Mouse (Mus musculus): ENCODE data around the gene Cyp4f17.
A peak's percentile ranks its signal among the peaks of the same experiment; 100 is the strongest.

The Cyp4f17 gene

DNA sequence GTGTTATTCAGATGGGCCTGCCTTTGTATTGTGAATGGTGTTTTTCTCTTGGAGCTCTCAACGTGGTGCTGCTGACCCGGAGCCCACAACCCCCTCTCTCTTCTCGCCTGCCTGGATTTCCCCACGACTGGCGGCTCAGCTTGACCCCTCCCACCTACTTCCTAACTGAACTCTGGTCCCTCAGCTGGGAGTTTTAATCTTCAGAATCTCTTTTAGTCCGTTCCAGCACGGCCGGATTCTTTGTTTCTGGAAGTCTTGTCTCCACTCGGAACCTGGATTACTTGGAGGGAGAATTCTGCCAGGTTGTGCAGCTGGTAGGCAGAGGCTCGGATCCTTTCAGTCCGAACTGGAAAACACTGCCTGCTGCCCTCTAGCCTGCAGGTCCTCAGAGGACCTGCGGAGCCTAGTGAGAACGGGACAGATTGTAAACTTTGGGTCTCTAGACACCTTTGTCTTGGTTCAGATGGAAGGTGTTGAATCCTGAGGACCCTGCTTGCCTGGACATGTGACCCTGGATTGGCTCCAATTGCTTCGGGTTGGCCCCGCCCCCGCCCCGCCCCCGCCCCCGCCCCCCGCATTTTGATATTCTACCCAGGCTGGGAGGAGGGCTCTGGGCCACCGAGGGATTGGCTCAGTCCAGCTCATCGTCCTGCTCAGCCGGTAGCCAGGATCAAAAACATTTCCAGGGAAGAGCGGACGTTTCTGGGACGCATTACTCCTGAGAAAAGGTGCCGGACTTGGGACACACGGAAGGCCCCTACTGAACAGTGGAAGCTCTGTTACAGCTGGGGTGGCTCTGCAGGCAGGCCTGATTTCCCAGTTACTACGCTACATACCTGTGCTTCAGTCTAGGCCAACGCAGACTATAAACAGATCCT, at the start of gene Cyp4f17:
Gene Cyp4f17 (plus strand): TSS at position 200 of the 878 bp plus-strand sequence.
- DNase-seq (ENCODE audit: inconsistent age in 2 of 2, low spot score in 1 of 2), result peak; percentile 62 to 85

DNA sequence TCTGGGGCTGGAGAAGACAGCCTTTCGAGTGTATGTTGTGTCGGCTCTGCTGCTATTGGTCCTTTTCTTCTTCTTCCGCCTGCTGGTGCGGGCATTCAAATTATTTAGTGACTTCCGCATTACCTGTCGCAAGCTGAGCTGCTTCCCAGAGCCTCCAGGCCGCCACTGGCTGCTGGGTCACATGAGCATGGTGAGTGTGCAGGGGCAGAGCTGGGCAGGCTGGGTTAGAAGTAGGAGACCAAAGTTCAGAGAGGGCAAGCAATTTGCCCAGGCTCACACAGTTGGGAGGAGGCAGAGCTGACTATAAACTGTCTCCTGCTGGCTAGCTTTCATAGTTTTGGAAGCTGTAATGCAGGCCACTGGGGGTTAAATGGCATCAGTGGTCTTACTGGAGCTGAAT, 37.4 kb upstream of the Cyp4f17 start:
- no peak for DNase-seq (ENCODE audit: inconsistent age in 2 of 2, low spot score in 1 of 2)

DNA sequence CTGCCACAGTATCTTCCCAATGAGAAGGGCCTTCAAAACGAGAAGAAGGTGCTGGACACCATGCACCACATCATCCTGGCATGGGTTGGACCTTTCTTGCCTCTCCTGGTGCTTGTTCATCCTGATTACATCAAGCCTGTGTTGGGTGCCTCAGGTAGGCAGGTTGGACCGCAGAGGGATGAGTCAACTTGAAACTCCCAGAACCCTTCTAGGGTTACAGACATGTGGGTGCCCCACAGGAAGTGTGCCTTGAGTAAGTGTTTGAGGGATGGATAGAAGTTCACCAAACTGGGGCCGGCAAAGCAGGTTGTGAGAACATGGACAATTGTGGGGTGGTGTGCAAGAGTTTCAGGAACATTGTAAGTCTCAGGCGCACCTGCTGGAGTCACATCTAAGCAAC, 35.1 kb upstream of the Cyp4f17 start:
- no peak for DNase-seq (ENCODE audit: inconsistent age in 2 of 2, low spot score in 1 of 2)

DNA sequence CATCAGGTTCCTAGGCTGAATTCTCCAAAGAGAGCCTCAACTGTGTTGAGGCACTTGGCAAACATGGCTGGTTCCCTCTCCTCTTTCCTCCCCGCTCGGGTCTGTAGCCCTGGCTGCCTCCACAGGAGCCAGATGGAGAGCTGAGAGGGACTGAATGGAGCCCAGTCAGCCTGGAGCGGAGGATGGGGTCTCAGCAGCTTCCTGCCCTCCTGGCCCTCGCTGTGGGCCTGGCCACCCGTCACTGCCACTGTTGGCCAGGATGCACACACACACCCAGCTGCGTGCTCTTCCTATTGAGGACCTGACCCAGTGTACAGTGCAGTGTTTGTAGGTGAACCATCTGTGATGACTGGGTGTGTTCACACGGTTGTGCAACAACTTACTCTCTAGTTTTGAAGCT, 33.7 kb upstream of the Cyp4f17 start:
- DNase-seq (ENCODE audit: inconsistent age in 2 of 2, low spot score in 1 of 2), result no peak

DNA sequence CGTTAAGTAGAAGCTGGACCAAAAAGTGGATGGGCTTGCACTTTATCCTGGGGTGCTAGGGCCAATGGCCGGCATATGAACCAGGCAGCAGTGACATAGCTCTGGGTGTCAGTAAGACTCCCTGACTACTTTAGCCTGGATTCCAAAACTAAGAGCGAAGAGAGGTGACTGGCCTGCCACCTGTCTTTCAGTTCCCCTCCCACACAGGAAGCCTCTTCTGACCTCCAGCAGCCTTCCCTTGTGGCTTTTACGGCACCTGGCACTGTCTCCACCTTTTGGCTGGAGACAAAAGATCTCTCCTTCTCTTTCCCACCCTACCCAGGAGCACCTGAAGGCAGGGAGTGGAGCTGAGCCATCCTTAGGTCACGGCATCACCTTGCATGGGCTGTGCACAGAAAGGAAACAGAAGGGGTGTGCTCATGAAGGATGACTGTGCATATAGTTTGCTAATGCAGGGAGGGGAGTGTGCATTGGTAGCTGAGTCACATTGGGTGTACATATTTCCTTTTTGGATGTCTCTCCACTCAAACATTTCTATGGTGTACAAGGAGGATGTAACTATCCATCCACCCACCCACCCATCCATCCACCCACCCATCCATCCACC, 30.8 kb upstream of the Cyp4f17 start:
- no peak for DNase-seq (ENCODE audit: inconsistent age in 2 of 2, low spot score in 1 of 2)

DNA sequence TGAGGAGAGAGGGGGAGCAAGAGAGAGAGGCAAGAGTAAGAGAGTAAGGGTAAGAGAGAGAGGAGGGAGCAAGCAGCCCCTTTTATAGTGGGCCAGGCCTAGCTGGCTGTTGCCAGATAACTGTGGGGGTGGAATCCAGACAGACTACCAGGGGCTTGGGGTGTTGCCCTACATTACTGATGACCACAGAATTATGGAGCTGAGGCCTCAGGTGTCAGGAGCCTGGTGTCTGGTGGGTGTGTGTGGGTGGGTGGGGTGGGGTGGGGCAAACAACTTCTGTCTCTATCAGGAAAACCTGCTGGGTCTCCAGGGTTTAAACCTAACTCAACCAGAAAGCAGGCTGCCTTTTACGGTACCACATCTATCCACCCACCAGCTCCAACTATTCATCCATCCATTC, 28.6 kb upstream of the Cyp4f17 start:
- DNase-seq (ENCODE audit: inconsistent age in 2 of 2, low spot score in 1 of 2), result no peak

DNA sequence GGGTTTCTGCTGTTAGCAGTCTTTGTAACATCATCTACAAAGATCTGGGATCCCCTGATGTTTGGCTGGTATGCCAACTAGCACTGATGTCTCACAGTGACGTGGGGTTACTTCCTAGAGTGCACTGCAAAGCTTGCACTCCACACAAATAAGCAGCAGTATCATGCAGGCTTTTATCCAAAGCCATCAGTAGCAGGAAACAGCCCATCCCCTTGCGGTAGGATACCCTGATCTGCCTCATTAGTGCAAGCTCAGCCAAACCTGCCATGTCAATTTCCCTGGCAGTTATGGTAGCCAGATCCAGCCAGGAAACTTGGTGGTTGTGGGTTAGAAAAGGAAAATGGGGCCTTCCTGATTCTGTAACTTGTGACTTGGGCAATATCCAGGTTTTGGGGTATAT, 27.1 kb upstream of the Cyp4f17 start:
- DNase-seq (ENCODE audit: inconsistent age in 2 of 2, low spot score in 1 of 2), result no peak

DNA sequence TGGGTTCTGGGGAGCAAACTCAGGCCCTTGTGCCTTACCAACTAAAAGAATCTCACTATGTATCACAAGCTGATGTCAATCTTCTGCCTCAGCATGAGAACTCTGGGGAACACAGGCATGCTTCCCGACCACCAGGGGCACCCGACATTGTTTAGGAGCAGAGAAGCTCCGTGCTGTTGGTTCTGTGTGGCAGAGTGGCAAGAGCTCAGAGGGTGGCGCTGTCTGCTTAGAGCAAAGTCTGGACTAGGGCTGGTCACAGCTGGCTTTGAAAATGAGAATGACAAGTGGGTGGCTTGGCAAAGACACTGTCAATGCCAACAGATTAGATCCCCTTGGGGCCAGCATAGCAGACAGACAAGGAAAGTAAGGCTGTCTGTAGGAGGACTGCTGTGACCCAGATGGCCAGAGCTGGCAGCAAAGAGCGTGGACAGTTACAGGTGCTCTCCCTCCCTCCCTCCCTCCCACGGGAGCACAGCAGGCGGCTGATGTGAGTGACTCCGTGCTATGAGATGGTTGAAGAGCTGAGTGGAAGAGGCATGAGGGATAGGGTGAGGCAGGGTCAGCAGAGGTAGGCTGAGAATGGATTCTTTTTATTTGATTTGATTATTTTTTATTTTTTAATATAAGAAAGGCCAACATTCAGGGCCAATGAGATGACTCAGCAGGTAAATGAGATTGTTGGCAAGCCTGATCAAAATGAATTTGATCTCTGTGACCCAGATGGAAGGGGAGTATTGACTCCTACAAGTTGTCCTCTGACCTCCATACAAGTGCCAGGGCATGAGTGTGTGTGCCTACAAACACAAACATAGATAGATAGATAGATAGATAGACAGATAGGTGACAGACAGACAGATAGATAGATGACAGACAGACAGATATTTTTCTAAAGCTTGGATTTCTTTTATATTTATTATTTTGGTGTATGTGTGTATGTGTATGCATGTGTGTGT, 26.0 kb upstream of the Cyp4f17 start:
- peak; percentile 23 to 65 for DNase-seq (ENCODE audit: inconsistent age in 2 of 2, low spot score in 1 of 2)

DNA sequence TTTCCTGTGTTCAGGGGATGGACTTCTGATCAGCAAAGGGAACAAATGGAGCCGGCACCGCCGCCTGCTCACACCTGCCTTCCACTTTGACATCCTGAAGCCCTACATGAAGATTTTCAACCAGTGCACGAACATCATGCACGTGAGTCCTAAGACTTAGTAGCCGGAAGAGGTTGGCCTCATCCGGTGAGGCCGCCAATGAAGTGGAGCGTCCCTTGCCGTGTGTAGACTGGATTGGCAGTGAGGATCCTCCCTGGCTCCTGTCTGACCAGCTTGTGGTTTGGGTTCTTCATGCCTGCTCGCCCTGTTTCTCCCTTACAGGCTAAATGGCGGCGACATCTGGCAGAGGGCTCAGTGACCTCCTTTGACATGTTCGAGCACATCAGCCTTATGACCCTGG, 24.1 kb upstream of the Cyp4f17 start:
- DNase-seq (ENCODE audit: inconsistent age in 2 of 2, low spot score in 1 of 2), result no peak

DNA sequence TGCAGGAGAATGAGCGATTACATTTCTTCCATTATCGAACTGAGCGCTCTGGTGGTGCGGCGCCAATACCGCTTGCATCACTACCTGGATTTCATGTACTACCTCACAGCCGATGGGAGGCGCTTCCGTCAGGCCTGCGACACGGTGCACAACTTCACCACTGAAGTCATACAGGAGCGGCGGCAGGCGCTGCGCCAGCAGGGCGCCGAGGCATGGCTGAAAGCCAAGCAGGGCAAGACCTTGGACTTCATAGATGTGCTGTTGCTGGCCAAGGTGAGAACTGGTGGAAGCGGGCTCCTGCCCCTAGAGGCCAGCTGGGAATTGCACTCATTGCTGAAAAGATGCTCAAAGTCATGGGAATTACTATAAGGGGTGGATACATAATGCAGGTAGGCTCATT, 22.6 kb upstream of the Cyp4f17 start:
- peak; percentile 94 to 98 for DNase-seq (ENCODE audit: inconsistent age in 2 of 2, low spot score in 1 of 2)

DNA sequence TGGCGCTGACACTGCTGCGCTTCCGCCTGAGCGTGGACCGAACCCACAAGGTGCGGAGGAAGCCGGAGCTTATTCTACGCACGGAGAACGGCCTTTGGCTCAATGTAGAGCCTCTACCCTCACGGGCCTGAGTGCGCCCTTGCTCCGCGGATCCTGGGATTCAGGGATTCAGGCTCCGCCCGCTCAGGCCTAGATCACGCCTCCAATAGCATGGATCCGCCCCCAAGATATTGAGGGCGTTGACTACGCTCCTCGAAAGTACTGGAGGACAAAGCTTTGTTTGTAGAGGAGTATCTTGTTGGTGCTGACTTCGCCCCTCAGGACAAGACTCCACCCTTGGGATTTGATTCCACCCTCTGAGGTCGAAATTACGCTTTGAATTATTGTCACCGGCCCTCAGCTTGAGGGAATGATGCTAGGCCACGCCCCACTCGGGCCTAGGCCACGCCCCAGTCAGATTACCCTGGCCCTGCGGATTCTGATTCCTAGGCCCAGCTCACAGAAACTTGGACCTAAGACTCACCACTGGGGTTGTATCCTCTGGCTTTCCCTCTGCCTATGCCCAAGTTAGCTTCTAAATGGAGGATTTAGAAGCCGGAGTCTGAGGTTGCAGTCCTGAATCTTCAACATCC, 13.4 kb upstream of the Cyp4f17 start:
- peak; percentile 45 to 76 for DNase-seq (ENCODE audit: inconsistent age in 2 of 2, low spot score in 1 of 2)

DNA sequence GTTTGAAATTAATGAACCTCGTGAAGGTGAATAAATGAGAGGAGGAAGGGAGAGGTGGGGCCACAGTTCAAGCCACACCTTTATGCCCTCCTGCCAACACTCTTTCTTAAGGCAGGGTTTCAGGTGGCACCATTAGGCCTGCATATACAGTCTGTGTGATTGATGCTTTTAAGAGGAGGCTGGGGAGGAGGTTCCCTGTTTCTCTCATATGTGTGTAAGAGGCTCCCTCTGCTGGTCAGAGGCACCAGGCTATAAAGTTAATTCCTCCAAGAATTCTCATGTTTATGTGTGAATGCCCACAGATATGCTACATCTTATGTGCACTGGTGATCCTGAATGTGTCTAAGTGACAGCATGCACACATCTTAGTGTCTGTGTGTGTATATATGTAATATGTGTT, 11.2 kb upstream of the Cyp4f17 start:
- DNase-seq (ENCODE audit: inconsistent age in 2 of 2, low spot score in 1 of 2), result peak; percentile 64 to 92

DNA sequence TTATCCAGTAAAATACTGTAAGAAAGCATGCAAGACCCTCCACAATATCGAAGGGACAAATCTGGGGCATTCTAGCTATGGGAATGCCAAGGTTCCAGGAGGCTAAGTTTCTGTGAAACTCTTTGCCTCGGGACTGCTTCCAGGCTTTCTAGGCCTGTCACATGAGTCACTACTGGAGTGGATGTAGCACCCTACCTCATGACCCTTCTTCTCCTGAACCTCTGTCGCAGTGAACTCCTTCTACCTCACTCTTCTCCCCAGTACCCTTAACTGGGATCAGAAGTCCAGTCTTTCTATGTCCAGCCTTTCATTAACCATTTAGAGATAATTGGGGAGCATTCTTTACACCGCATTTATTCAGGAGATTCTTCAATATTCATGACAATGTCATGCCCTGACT, 5.3 kb upstream of the Cyp4f17 start:
- DNase-seq (ENCODE audit: inconsistent age in 2 of 2, low spot score in 1 of 2), result peak; percentile 36 to 71

DNA sequence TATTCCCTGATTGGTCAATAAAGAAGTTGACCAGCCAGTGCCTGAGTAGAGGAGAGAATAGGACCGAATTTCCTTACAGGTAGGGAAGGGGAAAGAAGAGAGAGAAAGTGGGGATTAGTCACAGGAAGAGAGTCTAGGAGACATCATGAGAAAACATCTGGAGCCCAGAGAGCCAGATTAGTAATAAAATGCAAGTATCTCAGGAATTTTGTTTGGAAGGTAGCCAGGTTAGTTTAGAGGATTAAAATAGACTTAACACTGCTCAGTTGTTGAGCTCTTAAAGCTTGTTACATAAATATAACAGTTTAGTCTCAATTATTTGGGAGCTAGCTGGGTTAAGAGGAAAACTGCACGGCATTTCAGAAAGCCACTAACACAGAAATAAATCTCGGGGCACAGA, 4.8 kb upstream of the Cyp4f17 start:
- no peak for DNase-seq (ENCODE audit: inconsistent age in 2 of 2, low spot score in 1 of 2)

DNA sequence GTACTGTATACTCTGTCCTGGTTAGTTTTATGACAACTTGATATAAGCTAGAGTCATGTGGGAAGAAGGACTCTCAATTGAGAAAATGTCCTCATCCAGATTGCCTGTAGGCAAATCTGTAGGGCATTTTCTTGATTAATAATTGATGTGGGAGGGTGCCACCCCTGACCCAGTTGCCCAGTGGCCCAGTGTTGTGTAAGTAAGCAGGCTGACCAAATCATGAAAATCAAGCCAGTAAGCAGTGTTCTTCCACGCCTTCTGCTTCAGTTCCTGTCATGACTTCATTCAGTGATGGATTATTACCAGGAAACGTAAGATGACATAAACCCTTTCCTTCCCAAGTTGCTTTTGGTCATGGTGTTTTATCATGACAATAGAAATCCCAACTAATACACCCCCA, 2.7 kb upstream of the Cyp4f17 start:
- no peak for DNase-seq (ENCODE audit: inconsistent age in 2 of 2, low spot score in 1 of 2)

DNA sequence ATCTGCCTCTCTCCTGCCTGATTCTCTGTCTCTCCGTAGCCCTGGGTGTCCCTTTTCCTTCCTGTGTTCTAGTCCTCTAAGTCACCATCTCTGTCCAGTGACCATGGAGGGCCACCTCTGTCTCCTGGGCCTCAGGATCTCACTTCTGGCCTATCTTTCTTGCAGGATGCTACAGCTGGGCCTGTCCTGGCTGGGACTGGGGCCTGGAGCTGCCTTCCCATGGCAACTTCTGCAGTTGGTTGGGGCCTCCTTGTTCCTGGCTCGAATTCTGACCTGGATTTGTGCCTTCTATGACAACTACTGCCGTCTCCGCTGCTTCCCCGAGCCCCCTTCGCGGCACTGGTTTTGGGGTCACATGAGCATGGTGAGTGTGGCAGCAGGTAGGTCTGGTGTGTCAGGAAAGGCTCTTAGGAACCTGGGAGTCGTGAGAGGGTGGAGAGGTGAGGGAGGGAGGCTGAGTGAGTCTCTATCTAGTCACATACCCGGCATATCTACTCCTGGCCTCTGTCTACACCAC, 937 bp downstream of the Cyp4f17 start:
- DNase-seq (ENCODE audit: inconsistent age in 2 of 2, low spot score in 1 of 2), result peak in 1 of 2 experiments; percentile 23

DNA sequence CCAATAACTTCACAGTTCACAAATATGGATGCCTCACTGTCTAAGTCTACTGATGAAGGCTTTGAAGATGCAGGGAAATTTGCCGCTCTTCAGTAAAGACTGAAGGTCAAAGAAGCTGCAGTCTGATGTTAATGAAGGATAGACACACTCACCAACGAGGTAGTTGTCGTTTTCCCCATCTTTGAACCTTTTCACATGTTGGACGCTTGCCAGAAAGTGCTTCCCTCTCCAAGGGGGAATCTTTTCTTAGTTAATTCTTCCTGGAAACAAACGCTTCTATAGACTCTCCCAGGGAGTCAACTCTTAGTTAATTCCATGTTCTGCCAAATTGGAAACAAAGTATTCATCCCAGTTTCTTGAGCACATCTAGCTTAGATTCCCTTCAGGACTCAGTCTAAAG, 10.3 kb downstream of the Cyp4f17 start:
- no peak for DNase-seq (ENCODE audit: inconsistent age in 2 of 2, low spot score in 1 of 2)

DNA sequence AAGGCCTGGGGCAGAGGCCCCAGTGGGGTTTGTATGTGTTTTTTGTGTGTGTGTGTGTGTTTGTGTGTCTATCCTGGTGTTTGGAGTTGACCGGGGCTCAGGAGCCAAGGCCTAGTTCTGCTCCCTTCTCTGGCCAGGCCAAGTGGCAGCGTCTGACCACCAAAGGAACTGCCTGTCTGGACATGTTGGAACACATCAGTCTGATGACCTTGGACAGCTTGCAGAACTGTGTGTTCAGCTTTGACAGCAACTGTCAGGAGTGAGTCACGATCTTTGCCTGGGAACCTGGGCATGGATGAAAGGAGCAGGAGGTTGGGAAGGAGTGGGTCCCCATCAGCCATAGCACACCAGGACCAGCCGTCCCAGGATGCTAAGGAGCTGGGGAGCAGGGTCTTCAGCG, 16.1 kb downstream of the Cyp4f17 start:
- DNase-seq (ENCODE audit: inconsistent age in 2 of 2, low spot score in 1 of 2), result peak; percentile 82 to 84

DNA sequence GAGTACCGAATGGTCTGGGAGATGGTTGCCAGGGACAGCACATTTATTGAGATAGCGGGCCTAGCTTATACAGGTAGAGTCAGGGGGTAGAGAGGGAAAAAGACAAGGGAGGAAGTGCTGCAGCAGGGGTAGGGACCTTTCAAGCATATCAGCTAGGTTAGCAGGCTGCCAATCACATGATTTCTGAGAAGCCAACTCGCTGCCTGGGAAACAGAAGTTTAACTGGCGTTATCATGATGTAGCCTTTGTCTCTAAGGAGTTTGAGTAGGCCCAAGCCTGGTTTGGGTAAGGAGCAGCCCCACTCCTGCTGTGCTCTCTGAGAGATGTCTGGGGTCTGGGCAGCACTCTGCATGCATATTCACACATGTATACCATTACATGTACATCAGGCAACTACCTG, 16.5 kb downstream of the Cyp4f17 start:
- DNase-seq (ENCODE audit: inconsistent age in 2 of 2, low spot score in 1 of 2), result no peak

DNA sequence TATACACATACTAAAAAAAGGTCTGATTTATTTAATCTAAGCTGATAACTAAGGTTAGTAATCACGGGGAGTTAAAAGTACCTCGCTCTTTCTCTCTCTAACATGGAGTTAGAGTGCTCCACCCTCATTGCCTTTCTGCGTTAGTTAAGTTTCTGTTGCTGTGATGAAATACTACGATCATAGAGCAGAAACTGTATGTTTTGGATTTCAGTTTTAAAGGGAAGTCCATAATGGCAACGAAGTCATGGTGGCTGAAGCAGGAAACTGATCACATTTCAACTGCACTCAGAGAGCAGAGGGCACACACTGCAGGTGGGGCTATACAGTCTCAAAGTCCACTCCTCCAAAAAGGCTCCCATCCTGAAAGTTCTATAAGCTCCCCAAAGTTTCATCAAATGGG, 17.0 kb downstream of the Cyp4f17 start:
- DNase-seq (ENCODE audit: inconsistent age in 2 of 2, low spot score in 1 of 2), result no peak

DNA sequence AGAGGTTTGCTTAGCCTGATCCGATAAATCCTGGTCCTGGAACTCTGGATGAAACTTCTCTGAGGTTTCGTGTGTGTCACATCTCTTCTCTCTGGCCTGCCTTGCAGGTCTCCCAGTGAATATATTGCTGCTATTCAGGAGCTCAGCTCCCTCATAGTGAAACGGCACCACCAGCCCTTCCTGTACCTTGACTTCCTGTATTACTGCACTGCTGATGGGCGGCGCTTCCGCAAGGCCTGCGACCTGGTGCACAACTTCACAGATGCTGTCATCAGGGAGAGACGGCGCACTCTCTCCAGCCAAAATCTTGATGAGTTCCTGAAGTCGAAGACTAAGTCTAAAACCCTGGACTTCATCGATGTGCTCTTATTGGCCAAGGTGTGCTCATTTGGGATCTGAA, 18.0 kb downstream of the Cyp4f17 start:
- DNase-seq (ENCODE audit: inconsistent age in 2 of 2, low spot score in 1 of 2), result peak in 1 of 2 experiments; percentile 19

Measured in adrenal gland, adult (tissue).